Mouse (Mus musculus) CD4-positive, CD25-positive, alpha-beta regulatory T cell, adult 9 weeks (primary cell): Measurements from ENCODE around the gene Thap3. TPM values are rescaled to one million over a fixed set of nuclear protein-coding genes. Genes with fewer than 3 reads are reported as not detected.

Source experiments
- polyA plus RNA-seq: library from polyadenylated mRNA; unstranded; fragments of 100-300 nt; shearing (Covaris generic); gene quantifications from one replicate; pipeline ENCODE4 v1.2.1, GENCODE M21; 2017

Gene Thap3
- 134 TPM for polyA plus RNA-seq

GRCm38 (mm10) chr4:151988342-151989109 lies at the start of gene Thap3:
Gene Thap3, minus strand, starts transcription at chr4:151988997.

GRCm38 (mm10) chr4:152038225-152038984 lies 49.6 kb upstream of the Thap3 start, which contains the start of gene Tas1r1:
Gene Tas1r1, minus strand, starts transcription at chr4:152038568.

GRCm38 (mm10) chr4:152027524-152027923 lies 38.7 kb upstream of the Thap3 start, which contains the start of gene Zbtb48:
Gene Zbtb48, minus strand, starts transcription at chr4:152027671.

GRCm38 (mm10) chr4:152008622-152009075 lies 19.9 kb upstream of the Thap3 start, which contains the start of gene Klhl21:
Gene Klhl21, plus strand, starts transcription at chr4:152008803.

GRCm38 (mm10) chr4:151996173-151996950 lies 7.6 kb upstream of the Thap3 start, which contains the start of gene Phf13:
Gene Phf13, minus strand, starts transcription at chr4:151996258.

GRCm38 (mm10) chr4:151933505-151934214 lies 55.1 kb downstream of the Thap3 start, which contains the start of gene Dnajc11:
Gene Dnajc11, plus strand, starts transcription at chr4:151933691.

Other genes starting within 250 kb of the Thap3 start
- 23.4 TPM for gene Camta1, start 127.1 kb downstream of the Thap3 start, polyA plus RNA-seq
- 60.0 TPM for gene Dnajc11, start 55.3 kb downstream of the Thap3 start, polyA plus RNA-seq
- gene Phf13, start 7.3 kb upstream of the Thap3 start, polyA plus RNA-seq = 3.0 TPM
- gene Klhl21, start 19.8 kb upstream of the Thap3 start, polyA plus RNA-seq = 1.2 TPM
- 34.9 TPM for gene Zbtb48, start 38.7 kb upstream of the Thap3 start, polyA plus RNA-seq
- gene Tas1r1, start 49.6 kb upstream of the Thap3 start, polyA plus RNA-seq = not detected
- 6.6 TPM for gene Nol9, start 50.3 kb upstream of the Thap3 start, polyA plus RNA-seq
- 4.3 TPM for gene Plekhg5, start 83.5 kb upstream of the Thap3 start, polyA plus RNA-seq
- 221 TPM for gene Tnfrsf25, start 126.9 kb upstream of the Thap3 start, polyA plus RNA-seq
- gene Espn, start 163.4 kb upstream of the Thap3 start, polyA plus RNA-seq = 14.8 TPM
- gene Hes2, start 169.9 kb upstream of the Thap3 start, polyA plus RNA-seq = not detected
- 84.5 TPM for gene Acot7, start 189.1 kb upstream of the Thap3 start, polyA plus RNA-seq